Mouse (Mus musculus): ENCODE measurements around the gene Drd4. TPM values are rescaled to one million over a fixed set of nuclear protein-coding genes. Genes with fewer than 3 reads are reported as not detected.
"Not testable (repeated sequence)": the region's sequence is repeated elsewhere in the genome, so short reads cannot be mapped to it uniquely, and the experiment has no call there.

Drd4 gene
- 0.87 and 1.3 TPM in 2 replicates for polyA plus RNA-seq (2015; fragmentation: Nextera tagmentation; extraction: Ambion mirVana)

DNA sequence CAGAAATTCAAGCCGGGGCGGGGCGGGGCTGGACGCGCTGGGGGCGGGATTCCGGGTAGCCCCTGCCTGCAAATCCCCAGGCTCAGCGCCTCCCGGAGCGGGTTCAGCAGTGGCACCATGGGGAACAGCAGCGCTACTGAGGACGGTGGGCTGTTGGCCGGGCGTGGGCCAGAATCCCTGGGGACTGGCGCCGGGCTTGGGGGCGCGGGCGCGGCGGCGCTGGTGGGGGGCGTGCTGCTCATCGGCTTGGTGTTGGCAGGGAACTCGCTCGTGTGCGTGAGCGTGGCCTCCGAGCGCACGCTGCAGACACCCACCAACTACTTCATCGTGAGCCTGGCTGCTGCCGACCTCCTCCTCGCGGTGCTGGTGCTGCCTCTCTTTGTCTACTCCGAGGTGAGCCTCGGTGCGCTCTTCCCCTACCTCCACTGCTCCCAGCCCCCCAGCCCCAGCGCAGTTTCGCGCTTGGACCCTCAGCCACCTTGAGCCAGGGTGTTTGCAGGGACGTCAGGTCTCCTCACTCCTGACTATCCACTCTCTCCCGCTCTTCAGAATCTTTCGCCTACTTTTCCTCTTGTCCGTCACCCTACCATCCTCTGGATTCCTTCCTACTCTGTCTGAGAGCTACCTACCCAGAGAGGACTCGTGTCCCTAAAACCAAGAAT, at the start of gene Drd4:
TSS of gene Drd4 (plus strand) at position 86 of the 662 bp plus-strand sequence.
- Histone ChIP-seq H3K9ac (replicated peaks) (peak within 1 kb of the TSS; percentile 64), H3K4me1 (peaks cover 31% of the 10 kb centered on the region), H3K27ac (replicated peaks) (no peak within 1 kb of the TSS), H3K27me3 (replicated peaks) (peaks cover 59% of the 10 kb centered on the region), H3K9me3 (replicated peaks) (no peaks in the 10 kb centered on the region), H3K4me2 (peak within 1 kb of the TSS; percentile 99), H3K36me3 (0 out of 2 replicates have a peak, but pooled peaks cover 3% of the 10 kb centered on the region), H3K4me3 (replicated peaks) (peak within 1 kb of the TSS; percentile 52)
- WGBS, result 2% methylated on average over 43 of the region's 46 CpGs
- ATAC-seq (ENCODE audit: low FRiP score), result peak; percentile 36; the same call in 1 of the 2 replicates

DNA sequence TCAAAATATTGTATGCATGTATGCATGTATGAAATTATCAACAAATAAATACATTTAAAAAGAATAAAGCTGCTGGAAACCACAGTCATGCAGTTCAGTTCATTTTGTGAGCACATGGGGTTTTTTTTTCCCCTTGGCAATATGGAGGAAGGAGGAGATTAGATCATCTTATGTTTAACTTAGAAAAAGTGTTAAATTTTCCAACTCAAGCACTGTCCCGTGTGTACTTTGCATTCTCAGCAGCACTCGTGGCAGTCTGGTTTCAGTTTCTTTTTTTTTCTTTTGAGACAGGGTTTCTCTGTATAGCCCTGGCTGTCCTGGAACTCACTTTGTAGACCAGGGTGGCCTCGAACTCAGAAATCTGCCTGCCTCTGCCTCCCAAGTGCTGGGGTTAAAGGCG, 41.3 kb upstream of the Drd4 start:
- H3K4me3 ChIP-seq (replicated peaks); H3K4me1 ChIP-seq; H3K9me3 ChIP-seq (replicated peaks); ATAC-seq (ENCODE audit: low FRiP score); H3K27ac ChIP-seq (replicated peaks); H3K4me2 ChIP-seq; H3K9ac ChIP-seq (replicated peaks); H3K27me3 ChIP-seq (replicated peaks): not testable (repeated sequence)
- WGBS, result 96% methylated on average over 4 of the region's 4 CpGs
- peaks cover 79% of the 10 kb centered on the region for H3K36me3 ChIP-seq

DNA sequence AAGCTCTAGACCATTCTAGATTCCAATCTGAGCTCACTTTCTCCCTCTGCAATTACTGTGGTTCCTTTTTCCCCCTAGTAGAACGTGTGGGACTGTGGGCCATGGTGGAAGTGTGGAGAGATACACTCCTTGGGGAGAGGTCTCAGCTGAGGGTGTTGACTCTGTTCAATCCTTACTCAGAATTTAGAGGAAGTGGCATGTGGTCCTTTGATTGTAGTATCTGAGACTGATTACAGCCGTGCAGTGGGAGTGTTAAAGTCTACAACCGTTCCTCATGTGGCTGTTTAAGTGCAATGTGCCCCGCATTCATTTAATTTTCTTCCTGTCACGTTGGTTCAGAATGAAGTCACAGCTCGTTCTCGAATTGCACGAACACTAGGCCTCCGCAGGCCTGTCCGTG, 35.6 kb upstream of the Drd4 start:
- Histone ChIP-seq H3K36me3 (peaks cover 84% of the 10 kb centered on the region), H3K9me3 (replicated peaks) (no peaks in the 10 kb centered on the region), H3K27me3 (replicated peaks) (no peaks in the 10 kb centered on the region), H3K9ac (replicated peaks) (no peak overlapping the region), H3K4me2 (no peak overlapping the region), H3K4me3 (replicated peaks) (no peak overlapping the region), H3K27ac (replicated peaks) (no peak overlapping the region), H3K4me1 (no peaks in the 10 kb centered on the region)
- 94% methylated on average over 10 of the region's 10 CpGs for WGBS
- no peak for ATAC-seq (ENCODE audit: low FRiP score)

DNA sequence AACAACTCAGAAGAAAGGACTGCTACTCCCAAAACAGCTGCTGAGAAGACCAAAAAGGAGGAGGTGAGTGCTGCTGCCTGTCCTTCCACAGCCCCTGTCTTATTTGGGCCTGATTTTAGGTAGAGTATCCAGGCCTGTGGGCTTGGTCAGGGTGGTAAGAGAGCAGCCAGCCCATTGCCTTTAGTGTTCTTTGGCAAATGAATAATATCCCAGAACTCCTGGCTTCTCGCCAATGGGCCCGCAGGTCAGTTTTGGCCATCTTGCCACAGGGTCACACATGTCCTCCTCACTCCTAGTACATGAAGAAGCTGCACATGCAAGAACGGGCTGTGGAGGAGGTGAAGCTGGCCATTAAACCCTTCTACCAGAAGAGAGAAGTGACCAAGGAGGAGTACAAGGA, 30.3 kb upstream of the Drd4 start:
- no peaks in the 10 kb centered on the region for H3K9me3 ChIP-seq (replicated peaks)
- 96% methylated on average over 3 of the region's 3 CpGs for whole genome bisulfite sequencing
- H3K4me3 ChIP-seq (replicated peaks), result no peak overlapping the region
- peaks cover 14% of the 10 kb centered on the region for H3K4me1 ChIP-seq
- no peaks in the 10 kb centered on the region for H3K27me3 ChIP-seq (replicated peaks)
- no peak for ATAC-seq (ENCODE audit: low FRiP score)
- no peak overlapping the region for H3K27ac ChIP-seq (replicated peaks)
- H3K9ac ChIP-seq (replicated peaks), result no peak overlapping the region
- peaks cover 75% of the 10 kb centered on the region for H3K36me3 ChIP-seq
- H3K4me2 ChIP-seq, result no peak overlapping the region

DNA sequence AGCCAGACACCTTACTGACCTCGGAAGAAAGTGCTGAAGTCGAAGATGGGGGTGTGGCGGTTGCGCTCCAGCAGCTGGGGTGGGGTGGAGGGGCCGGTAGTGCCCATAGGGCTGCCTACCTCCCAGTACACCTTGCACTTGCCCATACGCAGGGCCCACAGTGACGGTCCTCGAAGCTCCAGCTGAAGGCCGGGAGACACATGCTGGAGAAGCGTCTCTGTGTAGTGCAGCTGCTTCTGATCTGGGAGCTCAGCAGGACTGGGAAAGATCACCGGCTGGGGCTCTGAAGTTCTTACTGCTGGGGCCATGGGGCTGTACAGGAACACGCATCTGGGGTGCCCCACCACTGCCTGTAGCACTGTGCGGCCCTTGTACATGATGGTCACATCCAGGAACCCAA, 28.2 kb upstream of the Drd4 start:
- Histone ChIP-seq H3K4me1 (peaks cover 15% of the 10 kb centered on the region), H3K27me3 (replicated peaks) (no peaks in the 10 kb centered on the region), H3K27ac (replicated peaks) (no peak overlapping the region), H3K9ac (replicated peaks) (no peak overlapping the region), H3K4me2 (no peak overlapping the region), H3K36me3 (peaks cover 54% of the 10 kb centered on the region), H3K4me3 (replicated peaks) (no peak overlapping the region), H3K9me3 (replicated peaks) (no peaks in the 10 kb centered on the region)
- no peak for ATAC-seq (ENCODE audit: low FRiP score)
- 91% methylated on average over 13 of the region's 13 CpGs for whole genome bisulfite sequencing

DNA sequence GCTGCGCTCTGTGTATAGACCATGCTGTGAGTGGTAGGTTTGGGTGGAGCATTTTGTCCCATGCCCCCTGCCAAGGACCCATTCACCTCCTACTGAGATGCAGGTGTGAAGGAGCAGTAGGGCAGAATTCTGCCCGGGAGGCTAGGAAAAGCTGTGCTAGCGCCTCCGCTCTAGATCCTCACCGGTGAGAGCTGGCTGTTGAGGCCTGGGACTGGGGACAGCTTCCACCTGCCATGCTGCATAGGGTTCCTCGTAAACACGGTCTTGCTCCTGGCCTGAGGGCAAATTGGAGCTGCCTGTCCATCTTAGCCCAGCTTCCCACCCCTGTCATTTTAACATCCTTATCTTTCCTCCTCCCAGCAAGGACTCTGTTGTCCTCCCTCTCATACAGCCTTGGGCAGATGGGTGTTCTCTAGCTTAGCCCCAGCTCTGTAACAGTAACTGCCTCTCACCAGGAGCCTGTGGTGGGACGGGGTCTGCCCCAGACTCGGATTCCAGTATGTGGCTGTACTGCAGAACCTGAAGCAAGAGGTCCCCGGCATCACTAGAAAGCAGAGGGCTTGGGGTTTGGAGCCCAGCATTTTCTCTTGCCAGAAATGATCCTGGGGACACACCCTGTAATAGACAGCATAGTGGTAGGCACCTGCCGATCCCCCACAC, 27.6 kb upstream of the Drd4 start:
- Histone ChIP-seq H3K9ac (replicated peaks) (no peak overlapping the region), H3K27me3 (replicated peaks) (no peaks in the 10 kb centered on the region), H3K36me3 (peaks cover 49% of the 10 kb centered on the region), H3K4me2 (no peak overlapping the region), H3K9me3 (replicated peaks) (no peaks in the 10 kb centered on the region), H3K4me1 (peaks cover 15% of the 10 kb centered on the region), H3K4me3 (replicated peaks) (no peak overlapping the region), H3K27ac (replicated peaks) (no peak overlapping the region)
- ATAC-seq (ENCODE audit: low FRiP score), result no peak
- WGBS, result 78% methylated on average over 11 of the region's 11 CpGs

DNA sequence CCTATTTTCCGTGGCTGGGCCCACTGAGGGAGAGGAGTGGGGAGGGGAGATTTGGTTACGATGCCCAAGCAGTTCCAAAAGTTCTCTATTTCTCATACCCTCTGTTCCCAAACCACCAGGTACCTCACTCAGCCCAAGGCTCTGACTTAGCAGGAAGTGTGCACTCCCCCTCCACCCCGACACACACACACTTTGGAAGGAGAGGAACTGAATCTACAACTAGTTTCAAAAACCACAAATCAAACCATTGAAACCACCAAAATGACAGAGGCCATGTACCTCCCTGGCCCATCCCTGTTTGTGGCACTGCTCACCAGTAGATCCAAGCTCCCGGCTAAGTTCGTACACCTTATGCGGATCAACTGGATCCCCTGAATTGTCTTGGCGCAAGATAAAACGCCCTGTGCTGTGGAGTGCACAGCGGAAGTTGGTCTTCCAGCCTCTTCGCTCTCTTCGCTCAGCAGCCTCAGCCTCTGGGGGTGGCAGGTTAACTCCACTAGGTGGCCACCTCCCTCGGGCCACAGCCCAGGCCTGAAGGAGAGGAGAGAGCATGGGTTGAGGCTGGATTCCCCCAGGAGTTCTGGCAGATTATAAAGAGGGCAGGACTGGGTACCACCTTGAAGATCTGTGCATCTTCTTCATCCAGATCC, 26.9 kb upstream of the Drd4 start:
- peaks cover 15% of the 10 kb centered on the region for H3K4me1 ChIP-seq
- no peaks in the 10 kb centered on the region for H3K9me3 ChIP-seq (replicated peaks)
- WGBS, result 42% methylated on average over 12 of the region's 12 CpGs
- no peak for ATAC-seq (ENCODE audit: low FRiP score)
- H3K9ac ChIP-seq (replicated peaks), result no peak overlapping the region
- H3K27me3 ChIP-seq (replicated peaks), result no peaks in the 10 kb centered on the region
- H3K4me2 ChIP-seq, result peak overlapping the region; percentile 57; the same call in 1 of the 2 replicates
- H3K36me3 ChIP-seq, result peaks cover 41% of the 10 kb centered on the region
- H3K4me3 ChIP-seq (replicated peaks), result no peak overlapping the region
- H3K27ac ChIP-seq (replicated peaks), result no peak overlapping the region

DNA sequence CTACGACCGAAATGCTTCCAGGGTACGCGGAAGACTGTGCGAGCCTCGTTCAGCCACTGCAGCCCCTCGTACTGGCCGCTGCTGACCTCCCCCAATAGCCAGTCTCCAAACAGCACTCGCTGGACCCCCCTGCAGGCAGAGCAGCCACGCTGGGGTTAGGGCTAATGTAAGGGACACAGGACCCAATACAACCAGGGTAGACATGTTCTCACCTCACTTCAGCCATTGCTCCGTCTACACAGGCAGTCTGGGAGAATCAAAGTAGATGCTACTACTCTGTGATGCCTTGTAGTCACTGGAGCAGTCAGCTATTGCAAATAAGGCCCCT, 26.4 kb upstream of the Drd4 start:
- Histone ChIP-seq H3K9me3 (replicated peaks) (no peaks in the 10 kb centered on the region), H3K27ac (replicated peaks) (no peak overlapping the region), H3K36me3 (peaks cover 36% of the 10 kb centered on the region), H3K4me2 (peak overlapping the region; percentile 57), H3K4me3 (replicated peaks) (peak overlapping the region; percentile 35; the same call in 1 of the 2 replicates), H3K9ac (replicated peaks) (no peak overlapping the region), H3K27me3 (replicated peaks) (no peaks in the 10 kb centered on the region), H3K4me1 (peaks cover 15% of the 10 kb centered on the region)
- no peak for ATAC-seq (ENCODE audit: low FRiP score)
- 31% methylated on average over 11 of the region's 11 CpGs for WGBS

DNA sequence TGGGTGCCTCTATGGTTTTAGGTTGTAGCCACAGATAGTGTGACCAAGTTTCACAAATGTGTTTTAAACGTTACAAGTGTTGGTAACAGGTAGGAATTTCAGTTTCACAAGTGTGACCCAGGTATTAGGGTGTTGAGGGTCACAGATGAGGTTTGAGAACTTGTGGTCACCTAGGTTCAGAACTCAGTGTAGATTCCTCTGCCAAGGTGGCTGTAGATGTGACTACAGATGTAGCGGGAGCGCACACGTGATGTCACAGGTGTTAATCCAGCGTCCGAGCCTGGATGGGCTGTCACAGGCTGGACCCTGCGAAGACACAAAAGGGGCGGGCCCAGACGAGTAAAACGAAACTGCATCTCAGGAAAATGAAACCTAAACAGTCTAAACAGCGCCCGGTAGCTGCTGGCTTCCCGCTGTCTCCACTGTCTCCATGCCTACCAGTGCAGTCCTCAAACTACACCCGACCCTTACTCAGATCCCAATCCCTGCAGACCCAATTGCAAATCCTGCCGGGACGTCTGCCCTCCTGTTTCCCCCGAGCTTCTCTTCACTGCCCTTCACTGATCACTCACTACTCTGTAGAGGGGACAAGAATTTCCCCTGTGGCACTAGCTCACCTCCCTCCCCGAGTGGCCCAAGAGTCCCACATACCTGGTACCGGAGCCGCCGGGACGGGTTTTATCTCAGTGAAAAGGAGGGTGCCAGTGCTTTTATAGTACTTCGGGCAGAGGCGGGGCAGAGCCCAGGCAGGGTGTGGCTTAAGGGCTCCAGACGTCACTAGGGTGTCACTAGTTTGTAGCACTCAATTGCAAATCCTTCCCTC, 25.9 kb upstream of the Drd4 start, which contains the start of gene Irf7:
TSS of gene Irf7 (minus strand) at position 743 of the 823 bp plus-strand sequence.
- H3K4me1 ChIP-seq, result peaks cover 15% of the 10 kb centered on the region
- peak within 1 kb of the TSS; percentile 57 for H3K4me2 ChIP-seq
- peaks cover 31% of the 10 kb centered on the region for H3K36me3 ChIP-seq
- no peak within 1 kb of the TSS for H3K27ac ChIP-seq (replicated peaks)
- peak within 1 kb of the TSS; percentile 11; the same call in 1 of the 2 replicates for H3K9ac ChIP-seq (replicated peaks)
- H3K27me3 ChIP-seq (replicated peaks), result no peaks in the 10 kb centered on the region
- peak within 1 kb of the TSS; percentile 35 for H3K4me3 ChIP-seq (replicated peaks)
- WGBS, result 14% methylated on average over 25 of the region's 25 CpGs
- no peaks in the 10 kb centered on the region for H3K9me3 ChIP-seq (replicated peaks)
- ATAC-seq (ENCODE audit: low FRiP score), result peak; percentile 34; the same call in 1 of the 2 replicates

DNA sequence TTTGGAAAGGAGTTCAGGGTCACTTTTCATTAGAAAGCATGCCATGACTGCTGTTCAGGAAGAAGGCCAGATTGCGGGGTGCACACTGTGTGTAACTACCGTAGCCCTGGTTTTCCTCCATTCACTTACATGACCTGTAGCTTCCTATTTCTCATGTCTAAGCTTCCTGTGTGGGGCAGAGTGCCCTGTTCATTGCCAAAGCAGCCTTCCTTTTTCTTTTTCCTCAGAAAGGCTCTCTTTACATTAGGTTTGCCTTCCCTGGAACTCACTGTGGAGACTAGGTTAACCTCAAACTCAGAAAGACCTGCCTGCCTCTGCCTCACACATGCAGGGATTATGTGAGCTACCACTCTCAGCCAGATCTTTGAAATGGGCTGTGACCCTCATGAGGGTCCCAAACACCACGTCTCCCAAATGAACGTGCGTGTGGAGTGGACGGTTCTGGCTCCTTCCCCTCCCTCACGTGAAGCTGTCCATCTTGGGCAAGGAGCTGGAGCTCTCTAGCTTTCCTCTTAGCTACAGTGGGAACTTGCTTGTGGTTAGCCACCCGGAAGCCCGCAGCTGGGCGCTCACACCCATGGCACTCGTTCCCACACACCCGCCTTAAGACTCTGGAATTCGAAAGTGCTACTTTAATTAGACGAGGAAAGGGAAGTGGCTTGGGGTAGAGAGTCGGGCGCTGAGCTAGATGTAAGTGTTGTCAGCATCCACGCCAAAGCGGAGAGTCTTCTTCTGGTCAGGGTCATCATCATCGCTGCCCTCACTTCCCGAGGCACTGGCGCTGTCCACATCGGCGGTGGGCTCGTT, 23.1 kb upstream of the Drd4 start:
- no peaks in the 10 kb centered on the region for H3K27me3 ChIP-seq (replicated peaks)
- no peaks in the 10 kb centered on the region for H3K9me3 ChIP-seq (replicated peaks)
- peaks cover 4% of the 10 kb centered on the region for H3K36me3 ChIP-seq
- 81% methylated on average over 24 of the region's 24 CpGs for WGBS
- no peak for ATAC-seq (ENCODE audit: low FRiP score)
- no peak overlapping the region for H3K27ac ChIP-seq (replicated peaks)
- H3K4me2 ChIP-seq, result no peak overlapping the region
- no peak overlapping the region for H3K9ac ChIP-seq (replicated peaks)
- H3K4me3 ChIP-seq (replicated peaks), result no peak overlapping the region
- H3K4me1 ChIP-seq, result peaks cover 15% of the 10 kb centered on the region

DNA sequence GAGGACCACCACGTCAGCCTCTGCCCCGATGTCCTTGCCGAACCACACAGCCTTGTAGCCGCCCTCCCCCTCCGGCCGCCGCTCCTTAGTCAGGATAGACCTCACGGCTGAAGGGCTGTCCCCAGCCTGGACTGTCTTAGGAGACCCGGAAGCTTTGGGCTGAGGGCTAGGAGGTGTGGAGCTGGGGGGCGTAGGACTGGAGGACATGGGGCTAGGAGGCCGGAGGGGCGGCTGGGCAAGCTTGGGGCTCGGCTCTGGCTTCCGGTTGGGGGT, 22.6 kb upstream of the Drd4 start:
- no peaks in the 10 kb centered on the region for H3K27me3 ChIP-seq (replicated peaks)
- H3K27ac ChIP-seq (replicated peaks), result no peak overlapping the region
- no peak overlapping the region for H3K4me2 ChIP-seq
- no peak for ATAC-seq (ENCODE audit: low FRiP score)
- H3K4me3 ChIP-seq (replicated peaks), result no peak overlapping the region
- peaks cover 15% of the 10 kb centered on the region for H3K4me1 ChIP-seq
- WGBS, result 87% methylated on average over 14 of the region's 14 CpGs
- H3K9me3 ChIP-seq (replicated peaks), result no peaks in the 10 kb centered on the region
- no peaks in the 10 kb centered on the region for H3K36me3 ChIP-seq
- no peak overlapping the region for H3K9ac ChIP-seq (replicated peaks)
